Mouse (Mus musculus) embryonic facial prominence, embryonic 14.5 days (tissue): Measurements from ENCODE around the gene Dtnb. TPM values are rescaled to one million over a fixed set of nuclear protein-coding genes. Genes with fewer than 3 reads are reported as not detected.
A peak's percentile ranks its signal among the peaks of the same experiment; 100 is the strongest.

Source experiments
- ATAC-seq: fragments of 200-750 bp; cut with Nextera tagmentation; 2 replicates; pipeline ENCODE4 v1.8.0; 2017; ENCODE audit warnings: low read depth, moderate number of reproducible peaks, moderate TSS enrichment
- DNase-seq: peaks from one replicate; pipeline ENCODE4 v3.0.0-alpha.2; 2015; ENCODE audit warnings: low spot score
- H3K27ac ChIP-seq: fragments of 300-500 bp; sonication (generic); replicated peaks from 2 replicates; pipeline ENCODE4 v1.5.1; 2014; ENCODE audit warnings: low read depth, mild to moderate bottlenecking, low read length, moderate library complexity
- H3K27me3 ChIP-seq: fragments of 300-500 bp; sonication (generic); replicated peaks from 2 replicates; pipeline ENCODE4 v1.6.1; 2014; ENCODE audit warnings: low read length; ENCODE audit not compliant: control insufficient read depth, insufficient read depth
- H3K36me3 ChIP-seq: fragments of 300-500 bp; sonication (generic); 2 replicates; pipeline ENCODE4 v1.6.1; 2014; ENCODE audit warnings: low read length, mixed read lengths; ENCODE audit not compliant: control insufficient read depth, insufficient read depth
- H3K4me1 ChIP-seq: fragments of 300-500 bp; sonication (generic); 2 replicates; pipeline ENCODE4 v1.6.1; 2014; ENCODE audit warnings: antibody characterized with exemption, low read length; ENCODE audit not compliant: control insufficient read depth, insufficient read depth
- H3K4me2 ChIP-seq: fragments of 300-500 bp; sonication (generic); 2 replicates; pipeline ENCODE4 v1.6.1; 2014; ENCODE audit warnings: low read depth, mild to moderate bottlenecking, low read length, moderate library complexity, mixed read lengths
- H3K4me3 ChIP-seq: fragments of 300-500 bp; sonication (generic); 2 replicates; pipeline ENCODE4 v1.5.1; 2014; ENCODE audit warnings: low read depth, mild to moderate bottlenecking, low read length
- H3K9ac ChIP-seq: fragments of 300-500 bp; sonication (generic); 2 replicates; pipeline ENCODE4 v1.6.1; 2014; ENCODE audit warnings: low read depth, mild to moderate bottlenecking, low read length, moderate library complexity, mixed read lengths
- H3K9me3 ChIP-seq: fragments of 300-500 bp; sonication (generic); 2 replicates; pipeline ENCODE4 v1.6.1; 2016; ENCODE audit warnings: low read length; ENCODE audit not compliant: control insufficient read depth
- WGBS: fragments of 180-500 bp; shearing (Covaris S2); extraction: QIAGEN DNeasy Blood & Tissue Kit; methylation state at CpG from one replicate; pipeline ENCODE4 v1.1.7; 2014; 5-methylcytosine and 5-hydroxymethylcytosine counted together
- polyA plus RNA-seq: library from polyadenylated mRNA; unstranded; fragments of >200 nt; fragmentation: Nextera tagmentation; extraction: Ambion mirVana; gene quantifications from 2 replicates; pipeline ENCODE4 v1.2.1, GENCODE M21; 2014

Dtnb gene
- polyA plus RNA-seq, 1 experiment from 2014 or later = 27.4 TPM

GRCm38 (mm10) chr12:3659554-3660311, 87.6 kb downstream of the Dtnb start:
- Histone ChIP-seq H3K4me2 (no peak overlapping the region), H3K9me3 (no peaks in the 10 kb centered on the region)
- 87% methylated on average over 4 of the region's 4 CpGs for WGBS

GRCm38 (mm10) chr12:3660985-3661635, 88.9 kb downstream of the Dtnb start:
- no peak overlapping the region for H3K4me3 ChIP-seq
- 48% methylated on average over 1 of the region's 1 CpGs for WGBS
- no peak overlapping the region for H3K4me2 ChIP-seq
- no peaks in the 10 kb centered on the region for H3K4me1 ChIP-seq
- no peak overlapping the region for H3K9ac ChIP-seq
- no peak overlapping the region for H3K27ac ChIP-seq
- ATAC-seq (no peak), DNase-seq (peak; percentile 68)
- H3K27me3 ChIP-seq = no peaks in the 10 kb centered on the region
- no peaks in the 10 kb centered on the region for H3K9me3 ChIP-seq
- no peaks in the 10 kb centered on the region for H3K36me3 ChIP-seq

More at GRCm38 (mm10) chr12:3659554-3660311, 87.6 kb downstream of the Dtnb start:
- Histone ChIP-seq H3K4me3 (no peak overlapping the region), H3K27ac (no peak overlapping the region), H3K4me1 (no peaks in the 10 kb centered on the region), H3K27me3 (no peaks in the 10 kb centered on the region), H3K9ac (no peak overlapping the region), H3K36me3 (no peaks in the 10 kb centered on the region)
- DNase-seq = no peak
- ATAC-seq = no peak

- Histone ChIP-seq H3K9me3 (no peaks in the 10 kb centered on the region), H3K9ac (no peak overlapping the region), H3K27ac (no peak overlapping the region), H3K4me2 (no peak overlapping the region), H3K27me3 (no peaks in the 10 kb centered on the region), H3K4me3 (no peak overlapping the region), H3K36me3 (0 out of 2 replicates have a peak, but pooled peaks cover 3% of the 10 kb centered on the region), H3K4me1 (no peaks in the 10 kb centered on the region)
- DNase-seq = no peak
- 0 out of 2 replicates have a peak, but pooled peaks have one; percentile 50 for ATAC-seq
These were observed 90.5 kb downstream of the Dtnb start for GRCm38 (mm10) chr12:3662660-3663059.

GRCm38 (mm10) chr12:3663386-3663785, 91.2 kb downstream of the Dtnb start:
- no peak for DNase-seq
- H3K36me3 ChIP-seq = 0 out of 2 replicates have a peak, but pooled peaks cover 4% of the 10 kb centered on the region
- H3K9ac ChIP-seq = no peak overlapping the region
- H3K4me3 ChIP-seq = no peak overlapping the region
- H3K27me3 ChIP-seq = no peaks in the 10 kb centered on the region
- H3K9me3 ChIP-seq = no peaks in the 10 kb centered on the region
- H3K27ac ChIP-seq = no peak overlapping the region
- WGBS = 92% methylated on average over 7 of the region's 7 CpGs
- no peak for ATAC-seq
- no peaks in the 10 kb centered on the region for H3K4me1 ChIP-seq
- no peak overlapping the region for H3K4me2 ChIP-seq

DNA sequence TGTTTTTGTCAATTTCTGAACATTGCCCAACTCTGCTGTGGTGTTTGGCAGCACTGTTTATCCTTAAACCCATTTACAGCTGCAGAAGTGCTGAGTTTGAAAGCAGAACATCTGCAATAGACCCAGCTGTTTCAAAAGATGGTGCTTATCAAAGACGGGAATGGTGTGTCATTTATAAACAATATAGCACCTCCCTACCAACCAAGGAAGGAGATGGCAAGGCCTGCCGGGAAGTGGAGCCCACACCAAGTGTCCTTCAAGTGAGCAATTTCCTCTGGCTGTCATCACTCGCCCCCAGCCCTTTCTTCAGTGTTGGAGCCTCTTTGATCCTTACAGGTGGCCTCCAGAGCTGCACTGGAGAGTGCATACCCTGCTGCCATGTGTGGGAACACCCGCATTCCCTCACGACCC, 97.8 kb downstream of the Dtnb start:
- Histone ChIP-seq H3K36me3 (0 out of 2 replicates have a peak, but pooled peaks cover 4% of the 10 kb centered on the region), H3K27ac (no peak overlapping the region), H3K9ac (no peak overlapping the region), H3K4me2 (no peak overlapping the region), H3K9me3 (no peaks in the 10 kb centered on the region), H3K4me3 (no peak overlapping the region), H3K4me1 (0 out of 2 replicates have a peak, but pooled peaks cover 3% of the 10 kb centered on the region), H3K27me3 (no peaks in the 10 kb centered on the region)
- WGBS = 32% methylated on average over 5 of the region's 5 CpGs
- peak; percentile 16 for DNase-seq
- ATAC-seq = no peak

DNA sequence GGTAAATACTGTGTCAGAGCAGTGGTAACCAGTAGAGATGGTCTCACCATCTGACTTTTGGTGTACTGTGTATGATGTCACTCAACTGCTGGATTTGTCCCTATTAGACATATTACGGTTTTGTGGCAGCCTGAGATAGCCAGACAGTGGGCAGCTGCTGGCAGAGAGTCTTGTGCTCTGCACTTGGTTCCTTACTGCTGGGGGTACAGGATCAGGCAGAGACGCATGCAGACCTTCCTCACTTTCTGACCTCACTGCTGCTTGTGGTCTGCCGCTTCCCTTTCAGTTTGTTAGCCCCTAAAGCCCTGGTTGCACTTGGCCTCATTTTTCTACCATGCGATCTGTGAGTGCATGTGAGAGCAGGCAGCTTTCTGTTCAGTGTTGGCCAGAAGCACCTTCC, 98.9 kb downstream of the Dtnb start:
- 72% methylated on average over 4 of the region's 4 CpGs for WGBS
- no peaks in the 10 kb centered on the region for H3K27me3 ChIP-seq
- no peak overlapping the region for H3K9ac ChIP-seq
- no peak overlapping the region for H3K4me2 ChIP-seq
- DNase-seq (no peak), ATAC-seq (no peak)
- no peaks in the 10 kb centered on the region for H3K9me3 ChIP-seq
- 0 out of 2 replicates have a peak, but pooled peaks cover 3% of the 10 kb centered on the region for H3K4me1 ChIP-seq
- H3K27ac ChIP-seq = no peak overlapping the region
- H3K4me3 ChIP-seq = no peak overlapping the region
- H3K36me3 ChIP-seq = 0 out of 2 replicates have a peak, but pooled peaks cover 4% of the 10 kb centered on the region

DNA sequence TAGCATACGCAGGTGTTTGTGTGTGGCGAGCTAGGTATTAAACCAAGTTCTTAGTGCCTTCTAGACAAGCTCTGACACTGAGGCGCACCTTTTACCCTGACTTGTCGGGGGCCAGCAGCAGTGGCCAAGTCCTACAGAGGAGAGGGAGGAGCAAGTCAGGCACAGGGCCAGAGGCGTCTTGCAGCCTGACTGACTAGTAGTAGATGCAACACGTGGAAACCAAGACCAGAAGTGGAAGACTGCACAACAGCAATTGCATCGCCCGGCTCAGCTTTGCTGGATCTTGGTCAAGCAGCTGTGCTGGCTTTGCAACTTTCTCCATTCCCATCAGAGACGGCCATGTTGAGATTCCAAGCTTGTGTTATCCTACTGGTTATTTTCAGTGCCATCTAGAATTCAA, 100.6 kb downstream of the Dtnb start:
- Histone ChIP-seq H3K4me2 (no peak overlapping the region), H3K27ac (no peak overlapping the region), H3K4me3 (no peak overlapping the region), H3K9ac (no peak overlapping the region), H3K36me3 (no peaks in the 10 kb centered on the region), H3K9me3 (no peaks in the 10 kb centered on the region), H3K4me1 (0 out of 2 replicates have a peak, but pooled peaks cover 3% of the 10 kb centered on the region), H3K27me3 (no peaks in the 10 kb centered on the region)
- ATAC-seq (no peak), DNase-seq (no peak)
- WGBS = 77% methylated on average over 9 of the region's 9 CpGs

DNA sequence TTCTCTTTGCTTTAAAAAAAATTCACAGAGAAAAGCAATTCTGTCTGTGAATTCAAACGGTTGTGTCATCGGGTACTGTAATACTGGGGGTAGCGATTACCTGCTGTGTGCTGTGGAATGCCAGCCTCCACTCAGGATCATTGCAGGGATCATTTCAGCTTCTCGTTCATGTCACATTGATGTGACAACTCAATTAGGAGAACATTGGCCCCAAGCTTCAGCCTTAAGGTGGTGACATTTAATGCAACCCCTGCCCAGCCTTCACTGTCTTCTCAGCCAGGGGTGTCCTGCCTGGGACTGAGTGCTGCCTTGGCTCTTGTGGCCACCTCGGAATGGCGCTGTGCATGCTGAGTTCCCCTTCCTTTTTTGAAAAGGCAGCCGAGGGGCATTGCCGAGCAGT, 101.7 kb downstream of the Dtnb start:
- H3K9ac ChIP-seq = no peak overlapping the region
- no peaks in the 10 kb centered on the region for H3K27me3 ChIP-seq
- ATAC-seq (no peak), DNase-seq (no peak)
- H3K36me3 ChIP-seq = no peaks in the 10 kb centered on the region
- 0 out of 2 replicates have a peak, but pooled peaks cover 3% of the 10 kb centered on the region for H3K4me1 ChIP-seq
- WGBS = 61% methylated on average over 8 of the region's 8 CpGs
- no peak overlapping the region for H3K4me2 ChIP-seq
- no peak overlapping the region for H3K27ac ChIP-seq
- no peaks in the 10 kb centered on the region for H3K9me3 ChIP-seq
- no peak overlapping the region for H3K4me3 ChIP-seq
